Mouse (Mus musculus) liver, postnatal 0 days (tissue): ENCODE measurements around the gene Kcnmb4.

ENCODE experiments used
- CTCF ChIP-seq: sonication (generic); IDR thresholded peaks from 2 replicates; pipeline ENCODE4 v1.5.1; 2016; ENCODE audit warnings: antibody characterized with exemption, low read depth
- EP300 ChIP-seq: IDR thresholded peaks from 2 replicates; pipeline ENCODE4 v1.6.1; 2016; ENCODE audit warnings: antibody characterized with exemption, low read depth, mild to moderate bottlenecking

DNA sequence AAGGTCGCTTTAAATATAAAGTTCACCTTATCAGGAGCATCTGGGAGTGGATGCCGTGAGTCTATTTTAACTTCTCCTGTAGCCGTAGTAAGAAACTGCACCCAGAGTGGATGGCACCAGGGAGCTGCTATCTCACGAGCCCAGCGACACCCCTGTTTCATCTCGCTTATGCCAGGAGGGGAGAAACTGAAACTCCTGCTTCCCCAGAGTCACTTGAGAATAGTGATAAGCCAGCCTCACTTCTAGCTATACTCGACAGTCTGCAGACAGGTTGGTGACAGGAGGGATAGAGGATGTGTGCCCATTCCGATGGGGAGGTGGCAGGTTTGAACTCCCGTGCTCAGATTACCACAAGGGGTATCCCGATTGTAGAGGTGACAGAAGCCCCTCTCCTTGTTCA is 33.6 kb downstream of the Kcnmb4 start:
- TF ChIP-seq EP300 (no peak), CTCF (no peak)
